Mouse (Mus musculus) liver, embryonic 15.5 days (tissue): ENCODE results near the gene Klhl30. TPM values are rescaled to one million over a fixed set of nuclear protein-coding genes. Genes with fewer than 3 reads are reported as not detected.

Experiments
- ATAC-seq: fragments of 200-750 bp; cut with Nextera tagmentation; 2 replicates; pipeline ENCODE4 v1.8.0; 2017; ENCODE audit warnings: moderate number of reproducible peaks, mild to moderate bottlenecking, moderate library complexity; ENCODE audit not compliant: insufficient read depth
- H3K27ac ChIP-seq: fragments of 300-500 bp; sonication (generic); replicated peaks from 2 replicates; pipeline ENCODE4 v1.5.1; 2015; ENCODE audit warnings: mild to moderate bottlenecking, inconsistent platforms
- H3K27me3 ChIP-seq: fragments of 300-500 bp; sonication (generic); 2 replicates; pipeline ENCODE4 v1.6.1; 2015; ENCODE audit warnings: mild to moderate bottlenecking, inconsistent platforms
- H3K36me3 ChIP-seq: fragments of 300-500 bp; sonication (generic); replicated peaks from 2 replicates; pipeline ENCODE4 v1.6.1; 2015; ENCODE audit warnings: moderate library complexity, mild to moderate bottlenecking, inconsistent platforms
- H3K4me1 ChIP-seq: fragments of 300-500 bp; sonication (generic); replicated peaks from 2 replicates; pipeline ENCODE4 v1.6.1; 2015; ENCODE audit warnings: inconsistent platforms
- H3K4me2 ChIP-seq: fragments of 300-500 bp; sonication (generic); 2 replicates; pipeline ENCODE4 v1.6.1; 2015; ENCODE audit warnings: moderate library complexity, mild to moderate bottlenecking, inconsistent platforms
- H3K4me3 ChIP-seq: fragments of 300-500 bp; sonication (generic); replicated peaks from 2 replicates; pipeline ENCODE4 v1.5.1; 2015; ENCODE audit warnings: mild to moderate bottlenecking, inconsistent platforms
- H3K9ac ChIP-seq: fragments of 300-500 bp; sonication (generic); 2 replicates; pipeline ENCODE4 v1.6.1; 2015; ENCODE audit warnings: moderate library complexity, mild to moderate bottlenecking, inconsistent platforms
- H3K9me3 ChIP-seq: fragments of 300-500 bp; sonication (generic); replicated peaks from 2 replicates; pipeline ENCODE4 v1.6.1; 2016; ENCODE audit warnings: inconsistent platforms
- WGBS: fragments of 180-500 bp; shearing (Covaris S2); methylation state at CpG from one replicate; pipeline ENCODE4 v1.1.7; 2015; ENCODE audit warnings: mixed read lengths; ENCODE audit not compliant: insufficient replicate concordance; 5-methylcytosine and 5-hydroxymethylcytosine counted together
- polyA plus RNA-seq: library from polyadenylated mRNA; unstranded; fragments of >200 nt; fragmentation: Nextera tagmentation; extraction: Ambion mirVana; gene quantifications from 2 replicates; pipeline ENCODE4 v1.2.1, GENCODE M21; 2015

Gene Klhl30
- polyA plus RNA-seq, 1 experiment from 2014 or later, result 0.22 TPM

- H3K36me3 ChIP-seq, result peaks cover 25% of the 10 kb centered on the region
- peaks cover 6% of the 10 kb centered on the region; the same call in 1 of the 2 replicates for H3K27me3 ChIP-seq
- H3K9ac ChIP-seq, result peak within 1 kb of the TSS; percentile 87
- H3K9me3 ChIP-seq, result no peaks in the 10 kb centered on the region
- H3K4me3 ChIP-seq, result peak within 1 kb of the TSS; percentile 89
- H3K4me2 ChIP-seq, result peak within 1 kb of the TSS; percentile 84
- H3K27ac ChIP-seq, result peak within 1 kb of the TSS; percentile 88
- H3K4me1 ChIP-seq, result peaks cover 32% of the 10 kb centered on the region
- ATAC-seq, result peak; percentile 97
- whole genome bisulfite sequencing, result under 1% methylated on average over 91 of the region's 91 CpGs
These were observed 47.6 kb downstream of the Klhl30 start, which contains the start of gene Ilkap for GRCm38 (mm10) chr1:91398260-91399062. Ilkap (minus strand) TSS chr1:91398815.

- no peaks in the 10 kb centered on the region for H3K9me3 ChIP-seq
- no peak overlapping the region for H3K9ac ChIP-seq
- ATAC-seq, result no peak
- H3K4me1 ChIP-seq, result no peaks in the 10 kb centered on the region
- H3K27ac ChIP-seq, result no peak overlapping the region
- no peak overlapping the region for H3K4me2 ChIP-seq
- H3K4me3 ChIP-seq, result no peak overlapping the region
- H3K27me3 ChIP-seq, result peaks cover 34% of the 10 kb centered on the region
- 18% methylated on average over 1 of the region's 1 CpGs for WGBS
- H3K36me3 ChIP-seq, result no peaks in the 10 kb centered on the region
These were observed 54.2 kb downstream of the Klhl30 start for GRCm38 (mm10) chr1:91404976-91405375.

GRCm38 (mm10) chr1:91405406-91406169, 54.8 kb downstream of the Klhl30 start:
- H3K27me3 ChIP-seq, result peaks cover 34% of the 10 kb centered on the region
- no peak overlapping the region for H3K4me2 ChIP-seq
- ATAC-seq, result no peak
- H3K4me3 ChIP-seq, result no peak overlapping the region
- H3K9ac ChIP-seq, result no peak overlapping the region
- H3K9me3 ChIP-seq, result no peaks in the 10 kb centered on the region
- H3K27ac ChIP-seq, result no peak overlapping the region
- WGBS, result 41% methylated on average over 23 of the region's 23 CpGs
- H3K36me3 ChIP-seq, result no peaks in the 10 kb centered on the region
- no peaks in the 10 kb centered on the region for H3K4me1 ChIP-seq

- Histone ChIP-seq H3K36me3 (no peaks in the 10 kb centered on the region), H3K9ac (no peak overlapping the region), H3K4me1 (peaks cover 13% of the 10 kb centered on the region), H3K4me3 (no peak overlapping the region), H3K27ac (no peak overlapping the region), H3K4me2 (no peak overlapping the region), H3K27me3 (peaks cover 44% of the 10 kb centered on the region), H3K9me3 (no peaks in the 10 kb centered on the region)
- WGBS, result 67% methylated on average over 4 of the region's 4 CpGs
- no peak for ATAC-seq
These were observed 57.0 kb downstream of the Klhl30 start for GRCm38 (mm10) chr1:91407819-91408218.

GRCm38 (mm10) chr1:91411631-91412285, 60.9 kb downstream of the Klhl30 start:
- ATAC-seq, result no peak
- 69% methylated on average over 8 of the region's 8 CpGs for WGBS
- Histone ChIP-seq H3K4me3 (peak overlapping the region; percentile 76), H3K27me3 (peaks cover 37% of the 10 kb centered on the region), H3K36me3 (no peaks in the 10 kb centered on the region), H3K9me3 (no peaks in the 10 kb centered on the region), H3K4me2 (peak overlapping the region; percentile 97), H3K9ac (no peak overlapping the region), H3K4me1 (peaks cover 30% of the 10 kb centered on the region), H3K27ac (no peak overlapping the region)

Other genes with a start within 250 kb of the Klhl30 start
- gene Rbm44, start 205.9 kb upstream of the Klhl30 start, polyA plus RNA-seq, result 0.90 and 1.4 TPM in 2 replicates
- gene Ramp1, start 171.2 kb upstream of the Klhl30 start, polyA plus RNA-seq, result 5.6 and 6.0 TPM in 2 replicates
- gene Ube2f, start 100.7 kb upstream of the Klhl30 start, polyA plus RNA-seq, result 66.9 and 68.6 TPM in 2 replicates
- 27.5 and 31.2 TPM in 2 replicates for gene Scly, start 52.7 kb upstream of the Klhl30 start, polyA plus RNA-seq
- 0.01 and 0.02 TPM in 2 replicates for gene Espnl, start 28.9 kb upstream of the Klhl30 start, polyA plus RNA-seq
- 3.2 and 4.2 TPM in 2 replicates for gene Erfe, start 15.4 kb downstream of the Klhl30 start, polyA plus RNA-seq
- gene Ilkap, start 47.8 kb downstream of the Klhl30 start, polyA plus RNA-seq, result 67.7 and 69.9 TPM in 2 replicates
- gene Hes6, start 63.0 kb downstream of the Klhl30 start, polyA plus RNA-seq, result 21.1 and 24.1 TPM in 2 replicates
- gene Per2, start 108.3 kb downstream of the Klhl30 start, polyA plus RNA-seq, result 2.3 and 3.3 TPM in 2 replicates
- gene Traf3ip1, start 143.6 kb downstream of the Klhl30 start, polyA plus RNA-seq, result 1.8 and 2.1 TPM in 2 replicates
- gene Asb1, start 189.5 kb downstream of the Klhl30 start, polyA plus RNA-seq, result 10.2 and 13.4 TPM in 2 replicates